Mouse (Mus musculus): ENCODE measurements at regions not wholly inside any gene's neighbourhood (a gene's known extent, or its start where the extent isn't known, plus 50 kb on each side); places are given as distances from the start of the nearest gene placed in this dataset.

GRCm38 (mm10) chr8:92024133-92024532 lies 222.3 kb upstream of the Irx3 start:
- 15% methylated on average over 8 of the region's 8 CpGs for WGBS
- DNase-seq = no peak
- ATAC-seq = no peak

GRCm38 (mm10) chr8:92021521-92021920 lies 219.7 kb upstream of the Irx3 start:
- ATAC-seq (no peak), DNase-seq (no peak)
- 59% methylated on average over 3 of the region's 3 CpGs for WGBS
- Histone ChIP-seq H3K9ac (no peak overlapping the region), H3K4me1 (ENCODE audit: insufficient read depth) (no peaks in the 10 kb centered on the region), H3K27me3 (ENCODE audit: insufficient read depth, low read length) (peaks cover 7% of the 10 kb centered on the region), H3K36me3 (ENCODE audit: insufficient read depth) (no peaks in the 10 kb centered on the region), H3K9me3 (ENCODE audit: low read length) (no peaks in the 10 kb centered on the region), H3K4me3 (ENCODE audit: low read depth, low read length) (no peak overlapping the region), H3K4me2 (ENCODE audit: low read depth) (no peak overlapping the region), H3K27ac (ENCODE audit: low read depth, low read length) (no peak overlapping the region)
- TF ChIP-seq CTCF (IDR thresholded peaks at IDR 0.05; ENCODE audit: low read depth) = no peak

More at GRCm38 (mm10) chr8:92024133-92024532, 222.3 kb upstream of the Irx3 start:
- no peak for TF ChIP-seq CTCF (IDR thresholded peaks at IDR 0.05; ENCODE audit: low read depth)
- Histone ChIP-seq H3K9ac (no peak overlapping the region), H3K4me2 (ENCODE audit: low read depth) (no peak overlapping the region), H3K27me3 (ENCODE audit: insufficient read depth, low read length) (peaks cover 13% of the 10 kb centered on the region), H3K36me3 (ENCODE audit: insufficient read depth) (no peaks in the 10 kb centered on the region), H3K27ac (ENCODE audit: low read depth, low read length) (no peak overlapping the region), H3K4me1 (ENCODE audit: insufficient read depth) (no peaks in the 10 kb centered on the region), H3K9me3 (ENCODE audit: low read length) (no peaks in the 10 kb centered on the region), H3K4me3 (ENCODE audit: low read depth, low read length) (no peak overlapping the region)

GRCm38 (mm10) chr8:92014704-92015103 lies 212.8 kb upstream of the Irx3 start:
- Histone ChIP-seq H3K27me3 (ENCODE audit: insufficient read depth, low read length) (no peaks in the 10 kb centered on the region), H3K27ac (ENCODE audit: low read depth, low read length) (no peak overlapping the region), H3K4me3 (ENCODE audit: low read depth, low read length) (no peak overlapping the region), H3K9ac (no peak overlapping the region), H3K9me3 (ENCODE audit: low read length) (no peaks in the 10 kb centered on the region), H3K4me1 (ENCODE audit: insufficient read depth) (no peaks in the 10 kb centered on the region), H3K4me2 (ENCODE audit: low read depth) (no peak overlapping the region), H3K36me3 (ENCODE audit: insufficient read depth) (no peaks in the 10 kb centered on the region)
- WGBS = 95% methylated on average over 4 of the region's 4 CpGs
- ATAC-seq (no peak), DNase-seq (no peak)
- no peak for TF ChIP-seq CTCF (IDR thresholded peaks at IDR 0.05; ENCODE audit: low read depth)

GRCm38 (mm10) chr8:92013183-92013582 lies 211.3 kb upstream of the Irx3 start:
- Histone ChIP-seq H3K9me3 (ENCODE audit: low read length) (no peaks in the 10 kb centered on the region), H3K4me1 (ENCODE audit: insufficient read depth) (no peaks in the 10 kb centered on the region), H3K36me3 (ENCODE audit: insufficient read depth) (no peaks in the 10 kb centered on the region), H3K27ac (ENCODE audit: low read depth, low read length) (no peak overlapping the region), H3K9ac (no peak overlapping the region), H3K27me3 (ENCODE audit: insufficient read depth, low read length) (no peaks in the 10 kb centered on the region), H3K4me3 (ENCODE audit: low read depth, low read length) (no peak overlapping the region), H3K4me2 (ENCODE audit: low read depth) (no peak overlapping the region)
- 51% methylated on average over 4 of the region's 4 CpGs for WGBS
- ATAC-seq (no peak), DNase-seq (no peak)
- TF ChIP-seq CTCF (IDR thresholded peaks at IDR 0.05; ENCODE audit: low read depth) = peak; percentile 51

GRCm38 (mm10) chr8:92010412-92010811 lies 208.5 kb upstream of the Irx3 start:
- no peaks in the 10 kb centered on the region for H3K4me1 ChIP-seq (ENCODE audit: insufficient read depth)
- H3K9ac ChIP-seq = no peak overlapping the region
- DNase-seq = no peak
- H3K27me3 ChIP-seq (ENCODE audit: insufficient read depth, low read length) = no peaks in the 10 kb centered on the region
- no peaks in the 10 kb centered on the region for H3K9me3 ChIP-seq (ENCODE audit: low read length)
- no peak for TF ChIP-seq CTCF (IDR thresholded peaks at IDR 0.05; ENCODE audit: low read depth)
- no peak overlapping the region for H3K27ac ChIP-seq (ENCODE audit: low read depth, low read length)
- 90% methylated on average over 4 of the region's 4 CpGs for WGBS
- ATAC-seq = no peak
- no peaks in the 10 kb centered on the region for H3K36me3 ChIP-seq (ENCODE audit: insufficient read depth)
- no peak overlapping the region for H3K4me3 ChIP-seq (ENCODE audit: low read depth, low read length)
- H3K4me2 ChIP-seq (ENCODE audit: low read depth) = no peak overlapping the region

GRCm38 (mm10) chr8:92008616-92009610 lies 207.0 kb upstream of the Irx3 start:
- ATAC-seq (no peak), DNase-seq (no peak)
- 54% methylated on average over 14 of the region's 14 CpGs for WGBS
- H3K9ac ChIP-seq = no peak overlapping the region
- H3K9me3 ChIP-seq (ENCODE audit: low read length) = no peaks in the 10 kb centered on the region
- no peak overlapping the region for H3K27ac ChIP-seq (ENCODE audit: low read depth, low read length)
- H3K4me1 ChIP-seq (ENCODE audit: insufficient read depth) = no peaks in the 10 kb centered on the region
- H3K4me3 ChIP-seq (ENCODE audit: low read depth, low read length) = no peak overlapping the region
- H3K4me2 ChIP-seq (ENCODE audit: low read depth) = no peak overlapping the region
- TF ChIP-seq CTCF (IDR thresholded peaks at IDR 0.05; ENCODE audit: low read depth) = no peak
- no peaks in the 10 kb centered on the region for H3K27me3 ChIP-seq (ENCODE audit: insufficient read depth, low read length)
- H3K36me3 ChIP-seq (ENCODE audit: insufficient read depth) = no peaks in the 10 kb centered on the region

- H3K4me3 ChIP-seq (ENCODE audit: low read depth, low read length) = no peak overlapping the region
- H3K9me3 ChIP-seq (ENCODE audit: low read length) = no peaks in the 10 kb centered on the region
- H3K27me3 ChIP-seq (ENCODE audit: insufficient read depth, low read length) = peaks cover 5% of the 10 kb centered on the region; the same call in 1 of the 2 replicates
- H3K9ac ChIP-seq = no peak overlapping the region
- H3K4me1 ChIP-seq (ENCODE audit: insufficient read depth) = no peaks in the 10 kb centered on the region
- DNase-seq = no peak
- no peak for TF ChIP-seq CTCF (IDR thresholded peaks at IDR 0.05; ENCODE audit: low read depth)
- no peak overlapping the region for H3K27ac ChIP-seq (ENCODE audit: low read depth, low read length)
- 94% methylated on average over 2 of the region's 2 CpGs for WGBS
- no peaks in the 10 kb centered on the region for H3K36me3 ChIP-seq (ENCODE audit: insufficient read depth)
- ATAC-seq = no peak
- H3K4me2 ChIP-seq (ENCODE audit: low read depth) = no peak overlapping the region
Observed at GRCm38 (mm10) chr8:92005091-92005490, 203.2 kb upstream of the Irx3 start.
